Mouse (Mus musculus) kidney, embryonic 15.5 days (tissue): Measurements from ENCODE around the gene Fam81a. TPM values are rescaled to one million over a fixed set of nuclear protein-coding genes. Genes with fewer than 3 reads are reported as not detected.

Experiments used
- ATAC-seq: fragments of 200-750 bp; cut with Nextera tagmentation; replicated peaks from 2 replicates; pipeline ENCODE4 v1.8.0; 2017; ENCODE audit warnings: moderate TSS enrichment; ENCODE audit not compliant: low FRiP score
- H3K27ac ChIP-seq: fragments of 300-500 bp; sonication (generic); 2 replicates; pipeline ENCODE4 v1.5.1; 2015; ENCODE audit warnings: mild to moderate bottlenecking, inconsistent platforms
- H3K27me3 ChIP-seq: fragments of 300-500 bp; sonication (generic); 2 replicates; pipeline ENCODE4 v1.6.1; 2015; ENCODE audit warnings: inconsistent platforms
- H3K36me3 ChIP-seq: fragments of 300-500 bp; sonication (generic); 2 replicates; pipeline ENCODE4 v1.6.1; 2015; ENCODE audit warnings: inconsistent platforms
- H3K4me1 ChIP-seq: fragments of 300-500 bp; sonication (generic); 2 replicates; pipeline ENCODE4 v1.6.1; 2015; ENCODE audit warnings: inconsistent platforms
- H3K4me2 ChIP-seq: fragments of 300-500 bp; sonication (generic); 2 replicates; pipeline ENCODE4 v1.6.1; 2015; ENCODE audit warnings: moderate library complexity, mild to moderate bottlenecking, inconsistent platforms
- H3K4me3 ChIP-seq: fragments of 300-500 bp; sonication (generic); replicated peaks from 2 replicates; pipeline ENCODE4 v1.5.1; 2015; ENCODE audit warnings: mild to moderate bottlenecking, inconsistent platforms
- H3K9ac ChIP-seq: fragments of 300-500 bp; sonication (generic); 2 replicates; pipeline ENCODE4 v1.6.1; 2015; ENCODE audit warnings: mild to moderate bottlenecking, inconsistent platforms
- H3K9me3 ChIP-seq: fragments of 300-500 bp; sonication (generic); replicated peaks from 2 replicates; pipeline ENCODE4 v1.6.1; 2016; ENCODE audit warnings: inconsistent platforms
- WGBS: fragments of 180-500 bp; shearing (Covaris S2); methylation state at CpG from one replicate; pipeline ENCODE4 v1.1.7; 2015; ENCODE audit warnings: mixed read lengths; 5-methylcytosine and 5-hydroxymethylcytosine counted together
- polyA plus RNA-seq: library from polyadenylated mRNA; unstranded; fragments of >200 nt; fragmentation: Nextera tagmentation; extraction: Ambion mirVana; gene quantifications from 2 replicates; pipeline ENCODE4 v1.2.1, GENCODE M21; 2015

Gene Fam81a
- polyA plus RNA-seq, 1 experiment from 2014 or later: 12.2 TPM

- WGBS: 39% methylated on average over 3 of the region's 3 CpGs
- peak overlapping the region; percentile 2; the same call in 1 of the 2 replicates for H3K27ac ChIP-seq
- no peak overlapping the region for H3K9ac ChIP-seq
- no peaks in the 10 kb centered on the region for H3K36me3 ChIP-seq
- no peaks in the 10 kb centered on the region for H3K27me3 ChIP-seq
- no peak overlapping the region for H3K4me3 ChIP-seq
- H3K4me2 ChIP-seq: no peak overlapping the region
- H3K9me3 ChIP-seq: no peaks in the 10 kb centered on the region
- ATAC-seq: no peak
- peaks cover 41% of the 10 kb centered on the region for H3K4me1 ChIP-seq
These were observed 93.0 kb downstream of the Fam81a start for GRCm38 (mm10) chr9:70049416-70049783.

DNA sequence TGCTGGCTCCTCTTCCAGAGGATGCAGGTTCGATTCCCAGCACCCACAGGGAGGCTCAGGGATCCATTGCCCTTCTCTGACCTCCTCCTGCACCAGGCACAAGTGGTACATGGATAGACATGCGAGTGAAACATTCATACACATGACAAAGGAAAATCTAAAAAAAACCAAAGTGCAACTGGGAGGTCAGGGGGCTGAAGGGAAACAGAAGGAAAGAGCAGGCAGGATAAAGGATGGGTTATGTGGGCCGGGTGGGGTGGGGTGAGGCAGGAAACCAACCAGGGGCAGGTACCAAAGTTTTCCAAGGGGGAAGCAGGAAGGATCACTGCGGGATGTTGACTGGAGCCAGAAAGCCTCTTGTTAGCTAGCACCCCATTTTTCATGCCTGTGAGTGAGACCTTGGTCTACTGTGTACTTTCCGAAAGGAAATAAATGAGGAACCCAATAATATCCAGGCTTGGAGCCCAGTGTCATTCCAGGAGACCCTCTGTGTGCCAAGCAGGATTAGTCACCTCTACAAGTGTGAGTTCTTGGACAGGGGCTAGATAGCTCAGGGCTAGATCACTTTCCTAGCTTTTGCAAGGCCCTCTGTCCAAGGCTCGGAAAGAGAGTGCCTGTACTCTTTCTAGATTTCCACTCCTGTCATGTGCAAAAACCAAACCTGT, 93.5 kb downstream of the Fam81a start:
- H3K4me1 ChIP-seq: peaks cover 41% of the 10 kb centered on the region
- ATAC-seq: no peak
- 55% methylated on average over 6 of the region's 6 CpGs for WGBS
- peak overlapping the region; percentile 5 for H3K27ac ChIP-seq
- no peaks in the 10 kb centered on the region for H3K9me3 ChIP-seq
- no peaks in the 10 kb centered on the region for H3K36me3 ChIP-seq
- H3K4me2 ChIP-seq: no peak overlapping the region
- H3K4me3 ChIP-seq: no peak overlapping the region
- H3K27me3 ChIP-seq: no peaks in the 10 kb centered on the region
- no peak overlapping the region for H3K9ac ChIP-seq

GRCm38 (mm10) chr9:70048280-70048679, 94.1 kb downstream of the Fam81a start:
- H3K27ac ChIP-seq: peak overlapping the region; percentile 5; the same call in 1 of the 2 replicates
- H3K4me2 ChIP-seq: no peak overlapping the region
- H3K9ac ChIP-seq: no peak overlapping the region
- H3K4me3 ChIP-seq: no peak overlapping the region
- no peak for ATAC-seq
- WGBS: 25% methylated on average over 5 of the region's 5 CpGs
- peaks cover 39% of the 10 kb centered on the region for H3K4me1 ChIP-seq
- no peaks in the 10 kb centered on the region for H3K27me3 ChIP-seq
- no peaks in the 10 kb centered on the region for H3K36me3 ChIP-seq
- no peaks in the 10 kb centered on the region for H3K9me3 ChIP-seq

- no peaks in the 10 kb centered on the region for H3K27me3 ChIP-seq
- ATAC-seq: no peak
- H3K27ac ChIP-seq: peak overlapping the region; percentile 5; the same call in 1 of the 2 replicates
- H3K4me1 ChIP-seq: peaks cover 34% of the 10 kb centered on the region
- no peak overlapping the region for H3K4me2 ChIP-seq
- H3K36me3 ChIP-seq: no peaks in the 10 kb centered on the region
- no peaks in the 10 kb centered on the region for H3K9me3 ChIP-seq
- 41% methylated on average over 3 of the region's 3 CpGs for whole genome bisulfite sequencing
- H3K9ac ChIP-seq: no peak overlapping the region
- no peak overlapping the region for H3K4me3 ChIP-seq
These were observed 94.5 kb downstream of the Fam81a start for GRCm38 (mm10) chr9:70047839-70048238.

- Histone ChIP-seq H3K4me1 (peaks cover 29% of the 10 kb centered on the region), H3K9me3 (no peaks in the 10 kb centered on the region), H3K4me2 (no peak overlapping the region), H3K9ac (no peak overlapping the region), H3K36me3 (no peaks in the 10 kb centered on the region), H3K27ac (no peak overlapping the region), H3K27me3 (no peaks in the 10 kb centered on the region), H3K4me3 (no peak overlapping the region)
- ATAC-seq: no peak
- 87% methylated on average over 6 of the region's 6 CpGs for WGBS
These were observed 96.1 kb downstream of the Fam81a start for GRCm38 (mm10) chr9:70046255-70046654.

DNA sequence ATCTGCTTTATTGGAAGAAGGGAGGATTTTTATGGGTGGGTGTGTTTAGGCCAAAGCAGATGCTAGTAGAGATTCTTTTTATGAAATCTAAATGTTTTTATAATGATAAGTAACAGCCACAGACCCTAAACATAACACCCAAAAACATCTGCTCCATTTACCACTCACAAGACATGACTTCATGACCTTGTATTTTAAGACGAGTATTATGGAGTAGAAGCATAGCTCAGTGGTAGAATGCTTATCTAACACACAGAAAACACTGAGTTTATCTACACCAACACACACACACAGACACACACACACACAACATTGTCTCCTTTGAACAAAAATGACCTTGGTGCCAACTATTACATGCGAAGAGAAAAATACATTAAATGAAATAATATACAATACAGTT, 97.5 kb downstream of the Fam81a start:
- Histone ChIP-seq H3K4me2 (no peak overlapping the region), H3K9me3 (no peaks in the 10 kb centered on the region), H3K4me1 (peaks cover 25% of the 10 kb centered on the region), H3K9ac (no peak overlapping the region), H3K27ac (no peak overlapping the region), H3K4me3 (no peak overlapping the region), H3K36me3 (no peaks in the 10 kb centered on the region), H3K27me3 (no peaks in the 10 kb centered on the region)
- WGBS: 67% methylated on average over 2 of the region's 2 CpGs
- no peak for ATAC-seq

DNA sequence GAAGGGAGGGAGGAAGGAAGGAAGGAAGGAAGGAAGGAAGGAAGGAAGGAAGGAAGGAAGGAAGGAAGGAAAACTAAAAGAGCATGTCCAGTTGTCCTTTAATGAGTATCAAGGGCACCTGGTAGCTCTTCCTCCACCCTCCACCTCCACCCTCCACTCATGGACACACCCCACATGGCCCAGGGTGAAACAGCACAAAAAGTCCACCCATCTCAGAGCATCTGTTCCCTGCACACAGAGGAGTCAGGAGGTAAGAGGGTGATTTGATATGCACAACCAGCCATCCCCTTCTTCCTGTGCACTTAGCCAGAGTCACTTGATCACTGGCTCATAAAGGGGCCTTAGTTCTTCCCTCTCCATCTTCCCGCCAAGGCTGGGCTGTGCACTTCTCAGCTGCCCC, 99.4 kb downstream of the Fam81a start:
- WGBS: 44% methylated on average over 1 of the region's 1 CpGs
- Histone ChIP-seq H3K4me2 (no peak overlapping the region), H3K4me3 (no peak overlapping the region), H3K9me3 (no peaks in the 10 kb centered on the region), H3K36me3 (no peaks in the 10 kb centered on the region), H3K27me3 (no peaks in the 10 kb centered on the region), H3K4me1 (peaks cover 5% of the 10 kb centered on the region; the same call in 1 of the 2 replicates), H3K27ac (no peak overlapping the region), H3K9ac (no peak overlapping the region)
- ATAC-seq: no peak

DNA sequence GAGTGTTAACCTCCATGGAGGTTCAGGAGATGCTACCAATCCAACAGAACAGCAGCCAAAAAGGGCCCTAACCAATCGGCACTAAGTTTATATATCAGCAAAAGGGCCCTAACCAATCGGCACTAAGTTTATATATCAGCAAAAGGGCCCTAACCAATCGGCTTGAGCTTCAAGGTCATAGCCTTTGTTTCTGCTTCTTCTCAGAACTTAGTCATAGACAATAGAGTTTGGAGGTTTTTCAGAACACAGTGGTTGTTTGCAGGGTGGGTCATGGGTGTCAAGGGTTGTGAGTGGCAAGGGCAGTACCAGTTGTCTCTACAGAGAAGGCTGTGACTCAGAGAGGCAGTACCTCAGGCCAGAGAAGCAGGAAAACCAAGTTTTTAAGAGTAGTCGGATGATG, 100.2 kb downstream of the Fam81a start:
- H3K9me3 ChIP-seq: no peaks in the 10 kb centered on the region
- no peaks in the 10 kb centered on the region for H3K27me3 ChIP-seq
- no peak overlapping the region for H3K9ac ChIP-seq
- H3K4me3 ChIP-seq: no peak overlapping the region
- no peaks in the 10 kb centered on the region for H3K4me1 ChIP-seq
- no peak overlapping the region for H3K4me2 ChIP-seq
- no peak overlapping the region for H3K27ac ChIP-seq
- ATAC-seq: no peak
- no peaks in the 10 kb centered on the region for H3K36me3 ChIP-seq
- WGBS: 95% methylated on average over 4 of the region's 4 CpGs

DNA sequence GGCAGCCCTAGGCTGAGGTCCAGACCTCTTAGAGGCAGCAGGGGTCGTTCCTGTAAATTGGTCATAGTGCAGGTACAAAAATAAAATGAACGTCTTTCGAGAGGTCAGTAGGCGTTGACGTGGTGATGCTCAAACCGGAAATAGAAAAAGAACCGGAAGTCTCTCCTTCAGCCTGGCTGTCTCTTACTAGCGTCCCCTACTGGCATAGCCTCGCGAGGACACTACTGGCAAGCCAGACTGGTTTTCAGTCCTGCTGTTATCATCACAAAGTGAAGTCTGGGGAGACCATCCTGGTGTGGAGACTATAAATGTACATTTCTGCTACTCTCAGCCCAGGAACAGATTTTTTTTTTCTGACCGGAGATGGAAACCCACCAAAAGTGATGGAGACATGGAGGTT, 101.8 kb downstream of the Fam81a start:
- H3K27ac ChIP-seq: no peak overlapping the region
- no peak overlapping the region for H3K4me3 ChIP-seq
- no peak for ATAC-seq
- no peaks in the 10 kb centered on the region for H3K36me3 ChIP-seq
- H3K27me3 ChIP-seq: no peaks in the 10 kb centered on the region
- 88% methylated on average over 11 of the region's 11 CpGs for WGBS
- no peaks in the 10 kb centered on the region for H3K9me3 ChIP-seq
- peaks cover 5% of the 10 kb centered on the region; the same call in 1 of the 2 replicates for H3K4me1 ChIP-seq
- H3K4me2 ChIP-seq: no peak overlapping the region
- H3K9ac ChIP-seq: no peak overlapping the region

GRCm38 (mm10) chr9:70039597-70040385, 102.6 kb downstream of the Fam81a start:
- no peak overlapping the region for H3K4me2 ChIP-seq
- 83% methylated on average over 6 of the region's 6 CpGs for WGBS
- ATAC-seq: no peak

More at GRCm38 (mm10) chr9:70039597-70040385, 102.6 kb downstream of the Fam81a start:
- Histone ChIP-seq H3K4me1 (peaks cover 11% of the 10 kb centered on the region), H3K4me3 (no peak overlapping the region), H3K27me3 (no peaks in the 10 kb centered on the region), H3K9me3 (no peaks in the 10 kb centered on the region), H3K9ac (no peak overlapping the region), H3K27ac (no peak overlapping the region), H3K36me3 (no peaks in the 10 kb centered on the region)
